ENCODE assay signal across 22 mouse cellular contexts in genomic region chr8:121350803-121351202, GRCm38 (mm10).
DNase-seq lines count a peak whose midpoint lies in the region; ATAC-seq and TF ChIP-seq lines count a peak whose summit lies in the region.
"Had no signal": no experiment of that assay in that cellular context is flagged by ENCODE, and none has a peak within 500 bp of the region (broad histone marks: within the 10 kb centered on the region; RNA-seq: fewer than 3 reads in every experiment).

No protein-coding gene starts in this region.

- H3K4me2 ChIP-seq in liver, embryonic 11.5 days, result no peak overlapping the region
- H3K4me2 ChIP-seq in liver, postnatal 0 days (ENCODE audit: low read depth, low read length), result no peak overlapping the region
- H3K4me2 ChIP-seq in liver, embryonic 12.5 days, result no peak overlapping the region

- no peak for TF ChIP-seq CTCF in liver, adult 2 months (IDR thresholded peaks at IDR 0.05; ENCODE audit: low read depth, low read length)
- no peak for TF ChIP-seq CTCF in liver, postnatal 0 days (IDR thresholded peaks at IDR 0.05; ENCODE audit: low read depth)

- no peaks in the 10 kb centered on the region for H3K27me3 ChIP-seq in liver, adult 2 months (ENCODE audit: control insufficient read depth, insufficient read depth, low read length)
- H3K27me3 ChIP-seq in liver, embryonic 11.5 days (replicated peaks; ENCODE audit: control insufficient read depth, insufficient read depth, low read length), result peaks cover 5% of the 10 kb centered on the region; the same call in 1 of the 2 replicates
- H3K27me3 ChIP-seq in liver, postnatal 0 days (ENCODE audit: insufficient read depth, low read length), result no peaks in the 10 kb centered on the region
- H3K27me3 ChIP-seq in liver, embryonic 12.5 days (replicated peaks), result peaks cover 12% of the 10 kb centered on the region; the same call in 1 of the 2 replicates
- H3K27me3 ChIP-seq in limb, embryonic 10.5 days (ENCODE audit: low read depth, poor library complexity, severe bottlenecking), result peaks cover 86% of the 10 kb centered on the region

- 55% methylated on average over 9 of the region's 9 CpGs for WGBS in liver, adult 2 months
- 59% methylated on average over 9 of the region's 9 CpGs for WGBS in liver, embryonic 11.5 days
- WGBS in liver, postnatal 0 days (ENCODE audit: insufficient replicate concordance), result 54% methylated on average over 9 of the region's 9 CpGs
- WGBS in liver, embryonic 12.5 days (ENCODE audit: insufficient replicate concordance), result 57% methylated on average over 9 of the region's 9 CpGs
- 60% methylated on average over 9 of the region's 9 CpGs for WGBS in limb, embryonic 10.5 days

- TF ChIP-seq POLR2A in liver, adult 2 months (IDR thresholded peaks at IDR 0.05; ENCODE audit: extremely low read depth, insufficient read depth, low read length), result no peak

- TF ChIP-seq EP300 in liver, postnatal 0 days (IDR thresholded peaks at IDR 0.05; ENCODE audit: low read depth), result no peak

- H3K4me1 ChIP-seq in liver, adult 2 months (ENCODE audit: control insufficient read depth, insufficient read depth, low read length), result peaks cover 2% of the 10 kb centered on the region; the same call in 1 of the 2 replicates
- peaks cover 18% of the 10 kb centered on the region for H3K4me1 ChIP-seq in liver, embryonic 11.5 days (replicated peaks; ENCODE audit: control insufficient read depth, insufficient read depth, low read length)
- H3K4me1 ChIP-seq in liver, postnatal 0 days (ENCODE audit: insufficient read depth), result peaks cover 8% of the 10 kb centered on the region
- peaks cover 4% of the 10 kb centered on the region; the same call in 1 of the 2 replicates for H3K4me1 ChIP-seq in liver, embryonic 12.5 days
- peaks cover 78% of the 10 kb centered on the region for H3K4me1 ChIP-seq in limb, embryonic 10.5 days

- H3K27ac ChIP-seq in liver, adult 2 months (replicated peaks; ENCODE audit: insufficient read depth, low read depth, low read length), result 0 out of 2 replicates have a peak overlapping the region, but pooled peaks have one; percentile 6
- H3K27ac ChIP-seq in liver, embryonic 11.5 days (ENCODE audit: low read depth, low read length), result no peak overlapping the region
- no peak overlapping the region for H3K27ac ChIP-seq in liver, postnatal 0 days (ENCODE audit: low read depth)
- no peak overlapping the region for H3K27ac ChIP-seq in liver, embryonic 12.5 days
- 0 out of 2 replicates have a peak overlapping the region, but pooled peaks have one; percentile 3 for H3K27ac ChIP-seq in limb, embryonic 10.5 days

- H3K79me2 ChIP-seq in liver, adult 2 months (ENCODE audit: control insufficient read depth, insufficient read depth, low read length), result no peaks in the 10 kb centered on the region

- no peak overlapping the region for H3K9ac ChIP-seq in liver, adult 2 months (ENCODE audit: low read depth, low read length)
- no peak overlapping the region for H3K9ac ChIP-seq in liver, embryonic 11.5 days (ENCODE audit: low read depth, low read length)
- no peak overlapping the region for H3K9ac ChIP-seq in liver, postnatal 0 days (replicated peaks)
- no peak overlapping the region for H3K9ac ChIP-seq in liver, embryonic 12.5 days

- H3K9me3 ChIP-seq in liver, embryonic 11.5 days (ENCODE audit: control insufficient read depth, low read length), result no peaks in the 10 kb centered on the region
- no peaks in the 10 kb centered on the region for H3K9me3 ChIP-seq in liver, postnatal 0 days (ENCODE audit: low read length)
- no peaks in the 10 kb centered on the region for H3K9me3 ChIP-seq in liver, embryonic 12.5 days (replicated peaks)
- H3K9me3 ChIP-seq in limb, embryonic 10.5 days (replicated peaks), result no peaks in the 10 kb centered on the region

- ATAC-seq in liver, embryonic 11.5 days (replicated peaks; ENCODE audit: low FRiP score), result no peak
- peak; percentile 67 for ATAC-seq in liver, postnatal 0 days
- ATAC-seq in liver, embryonic 12.5 days, result no peak
- no peak for ATAC-seq in monocyte, adult 5-6 weeks (replicated peaks; ENCODE audit: insufficient number of reproducible peaks, low FRiP score, low TSS enrichment, poor library complexity, severe bottlenecking)
- ATAC-seq: activated CD4-positive, CD25-positive, alpha-beta regulatory T cell, adult 4 months; CD4-positive, CD25-positive, alpha-beta regulatory T cell, adult 4 months; Patski had no signal

- H3K4me3 ChIP-seq in liver, adult 2 months (ENCODE audit: insufficient read depth, low read depth, low read length), result no peak overlapping the region
- no peak overlapping the region for H3K4me3 ChIP-seq in liver, embryonic 11.5 days (ENCODE audit: low read depth, low read length)
- no peak overlapping the region for H3K4me3 ChIP-seq in liver, postnatal 0 days (ENCODE audit: low read depth, low read length)
- no peak overlapping the region for H3K4me3 ChIP-seq in liver, embryonic 12.5 days
- H3K4me3 ChIP-seq in limb, embryonic 10.5 days, result no peak overlapping the region

- DNase-seq in liver, adult 2 months (ENCODE audit: extremely low read depth, low read depth, low spot score), result peak; percentile 70
- no peak for DNase-seq in liver, embryonic 11.5 days (ENCODE audit: low spot score)
- no peak for DNase-seq in liver, postnatal 0 days
- DNase-seq in limb, embryonic 10.5 days (ENCODE audit: low spot score), result no peak
- peak; percentile 70 for DNase-seq in yolk sac, embryonic 10.5 days (ENCODE audit: low spot score)
- no peak for DNase-seq in T-cell, adult 2 months (ENCODE audit: low spot score)
- DNase-seq: adrenal gland, adult 2 months; adrenal gland, adult 8-10 months; adrenal gland, postnatal 10 days; adrenal gland, postnatal 14 days; adrenal gland, postnatal 25 days; adrenal gland, postnatal 36 days; B cell, adult 2 months; cerebellum, adult 11 months; cerebellum, adult 11-12 months; cerebellum, adult 18-20 months had no signal

- H3K36me3 ChIP-seq in liver, adult 2 months (ENCODE audit: control insufficient read depth, insufficient read depth, low read length), result no peaks in the 10 kb centered on the region
- no peaks in the 10 kb centered on the region for H3K36me3 ChIP-seq in liver, embryonic 11.5 days (ENCODE audit: control insufficient read depth, insufficient read depth, low read length)
- H3K36me3 ChIP-seq in liver, postnatal 0 days (replicated peaks; ENCODE audit: insufficient read depth, low read length), result no peaks in the 10 kb centered on the region
- no peaks in the 10 kb centered on the region for H3K36me3 ChIP-seq in liver, embryonic 12.5 days
- H3K36me3 ChIP-seq in limb, embryonic 10.5 days, result no peaks in the 10 kb centered on the region
- H3K36me3 ChIP-seq: G1E had no signal

Comparison
In these comparisons a context has a peak if more than half of its experiments do, and no peak if none do; other contexts are left out.
1. DNase-seq: peak in liver, adult 2 months (single experiment) and yolk sac, embryonic 10.5 days (single experiment); none in liver, embryonic 11.5 days (single experiment), liver, postnatal 0 days (single experiment), limb, embryonic 10.5 days (single experiment) and T-cell, adult 2 months (single experiment).
2. H3K27ac ChIP-seq: peak in liver, adult 2 months (single experiment) and limb, embryonic 10.5 days (single experiment); none in liver, embryonic 11.5 days (single experiment), liver, postnatal 0 days (single experiment) and liver, embryonic 12.5 days (single experiment).